Mouse (Mus musculus) hindbrain, embryonic 11.5 days (tissue): Measurements from ENCODE around the gene March8. TPM values are rescaled to one million over a fixed set of nuclear protein-coding genes. Genes with fewer than 3 reads are reported as not detected.

ENCODE experiments used
- ATAC-seq: fragments of 200-750 bp; cut with Nextera tagmentation; 2 replicates; pipeline ENCODE4 v1.8.0; 2017; ENCODE audit warnings: mild to moderate bottlenecking, moderate TSS enrichment, moderate library complexity; ENCODE audit not compliant: low FRiP score
- DNase-seq: peaks from one replicate; pipeline ENCODE4 v3.0.0-alpha.2; 2015; ENCODE audit warnings: low spot score
- H3K27ac ChIP-seq: fragments of 300-500 bp; sonication (generic); 2 replicates; pipeline ENCODE4 v1.5.1; 2014; ENCODE audit warnings: mild to moderate bottlenecking, low read depth, low read length
- H3K27me3 ChIP-seq: fragments of 300-500 bp; sonication (generic); 2 replicates; pipeline ENCODE4 v1.6.1; 2014; ENCODE audit warnings: mild to moderate bottlenecking, low read length, moderate library complexity, mixed read lengths; ENCODE audit not compliant: control insufficient read depth, insufficient read depth
- H3K36me3 ChIP-seq: fragments of 300-500 bp; sonication (generic); 2 replicates; pipeline ENCODE4 v1.6.1; 2014; ENCODE audit warnings: mild to moderate bottlenecking, low read length, moderate library complexity, mixed read lengths; ENCODE audit not compliant: control insufficient read depth, insufficient read depth
- H3K4me1 ChIP-seq: fragments of 300-500 bp; sonication (generic); replicated peaks from 2 replicates; pipeline ENCODE4 v1.6.1; 2014; ENCODE audit warnings: low read length, mixed read lengths; ENCODE audit not compliant: control insufficient read depth, insufficient read depth
- H3K4me2 ChIP-seq: fragments of 300-500 bp; sonication (generic); replicated peaks from 2 replicates; pipeline ENCODE4 v1.6.1; 2014; ENCODE audit warnings: mild to moderate bottlenecking, low read depth, low read length
- H3K4me3 ChIP-seq: fragments of 300-500 bp; sonication (generic); 2 replicates; pipeline ENCODE4 v1.5.1; 2014; ENCODE audit warnings: low read depth, low read length
- H3K9ac ChIP-seq: fragments of 300-500 bp; sonication (generic); 2 replicates; pipeline ENCODE4 v1.6.1; 2014; ENCODE audit warnings: low read depth, low read length
- H3K9me3 ChIP-seq: fragments of 300-500 bp; sonication (generic); 2 replicates; pipeline ENCODE4 v1.6.1; 2016; ENCODE audit warnings: low read length; ENCODE audit not compliant: control insufficient read depth
- WGBS: fragments of 180-500 bp; shearing (Covaris S2); extraction: QIAGEN DNeasy Blood & Tissue Kit; methylation state at CpG from one replicate; pipeline ENCODE4 v1.1.7; 2014; 5-methylcytosine and 5-hydroxymethylcytosine counted together
- polyA plus RNA-seq: library from polyadenylated mRNA; unstranded; fragments of >200 nt; fragmentation: Nextera tagmentation; extraction: Ambion mirVana; gene quantifications from 2 replicates; pipeline ENCODE4 v1.2.1, GENCODE M21; 2014

March8 gene
- polyA plus RNA-seq, 1 experiment from 2014 or later = 52.8 TPM

- no peak for DNase-seq
- Histone ChIP-seq H3K9me3 (no peaks in the 10 kb centered on the region), H3K36me3 (no peaks in the 10 kb centered on the region), H3K27me3 (no peaks in the 10 kb centered on the region), H3K4me3 (no peak overlapping the region), H3K4me2 (no peak overlapping the region), H3K27ac (no peak overlapping the region), H3K9ac (no peak overlapping the region), H3K4me1 (no peaks in the 10 kb centered on the region)
- no peak for ATAC-seq
- 93% methylated on average over 3 of the region's 3 CpGs for WGBS
Observed at GRCm38 (mm10) chr6:116361463-116361862, 23.6 kb downstream of the March8 start.

GRCm38 (mm10) chr6:116361993-116362392 is 24.2 kb downstream of the March8 start:
- no peaks in the 10 kb centered on the region for H3K27me3 ChIP-seq
- no peak overlapping the region for H3K4me2 ChIP-seq
- WGBS = 95% methylated on average over 4 of the region's 4 CpGs
- H3K9me3 ChIP-seq = no peaks in the 10 kb centered on the region
- no peaks in the 10 kb centered on the region for H3K4me1 ChIP-seq
- no peak for DNase-seq
- H3K9ac ChIP-seq = no peak overlapping the region
- no peak overlapping the region for H3K27ac ChIP-seq
- H3K4me3 ChIP-seq = no peak overlapping the region
- no peak for ATAC-seq
- H3K36me3 ChIP-seq = no peaks in the 10 kb centered on the region

GRCm38 (mm10) chr6:116367971-116368370 is 30.1 kb downstream of the March8 start:
- DNase-seq (no peak), ATAC-seq (no peak)
- H3K4me1 ChIP-seq = no peaks in the 10 kb centered on the region
- H3K4me2 ChIP-seq = no peak overlapping the region
- H3K36me3 ChIP-seq = no peaks in the 10 kb centered on the region
- H3K9me3 ChIP-seq = no peaks in the 10 kb centered on the region
- no peak overlapping the region for H3K4me3 ChIP-seq
- no peaks in the 10 kb centered on the region for H3K27me3 ChIP-seq
- H3K9ac ChIP-seq = no peak overlapping the region
- no peak overlapping the region for H3K27ac ChIP-seq
- 87% methylated on average over 11 of the region's 11 CpGs for WGBS

GRCm38 (mm10) chr6:116369811-116370210 is 32.0 kb downstream of the March8 start:
- H3K9me3 ChIP-seq = no peaks in the 10 kb centered on the region
- no peak overlapping the region for H3K4me2 ChIP-seq
- DNase-seq = no peak
- no peak for ATAC-seq
- WGBS = 95% methylated on average over 1 of the region's 1 CpGs
- H3K4me1 ChIP-seq = no peaks in the 10 kb centered on the region
- H3K36me3 ChIP-seq = no peaks in the 10 kb centered on the region
- H3K27me3 ChIP-seq = no peaks in the 10 kb centered on the region
- H3K27ac ChIP-seq = no peak overlapping the region
- no peak overlapping the region for H3K9ac ChIP-seq
- no peak overlapping the region for H3K4me3 ChIP-seq

- no peaks in the 10 kb centered on the region for H3K27me3 ChIP-seq
- H3K9ac ChIP-seq = no peak overlapping the region
- H3K36me3 ChIP-seq = no peaks in the 10 kb centered on the region
- 84% methylated on average over 6 of the region's 6 CpGs for WGBS
- DNase-seq (no peak), ATAC-seq (no peak)
- no peak overlapping the region for H3K27ac ChIP-seq
- H3K4me2 ChIP-seq = no peak overlapping the region
- no peak overlapping the region for H3K4me3 ChIP-seq
- no peaks in the 10 kb centered on the region for H3K4me1 ChIP-seq
- no peaks in the 10 kb centered on the region for H3K9me3 ChIP-seq
Observed at GRCm38 (mm10) chr6:116370216-116370976, 32.6 kb downstream of the March8 start.

- Histone ChIP-seq H3K27ac (no peak overlapping the region), H3K27me3 (no peaks in the 10 kb centered on the region), H3K4me1 (no peaks in the 10 kb centered on the region), H3K4me2 (no peak overlapping the region), H3K9ac (no peak overlapping the region), H3K9me3 (no peaks in the 10 kb centered on the region), H3K36me3 (no peaks in the 10 kb centered on the region), H3K4me3 (no peak overlapping the region)
- 95% methylated on average over 3 of the region's 3 CpGs for WGBS
- DNase-seq (no peak), ATAC-seq (no peak)
Observed at GRCm38 (mm10) chr6:116371500-116371899, 33.7 kb downstream of the March8 start.

- Histone ChIP-seq H3K4me3 (no peak overlapping the region), H3K36me3 (no peaks in the 10 kb centered on the region), H3K9me3 (no peaks in the 10 kb centered on the region), H3K4me2 (no peak overlapping the region), H3K27me3 (no peaks in the 10 kb centered on the region), H3K27ac (no peak overlapping the region), H3K9ac (no peak overlapping the region), H3K4me1 (no peaks in the 10 kb centered on the region)
- 93% methylated on average over 1 of the region's 1 CpGs for WGBS
- ATAC-seq (no peak), DNase-seq (no peak)
Observed at GRCm38 (mm10) chr6:116374136-116374535, 36.3 kb downstream of the March8 start.

GRCm38 (mm10) chr6:116374618-116375017 is 36.8 kb downstream of the March8 start:
- DNase-seq (no peak), ATAC-seq (no peak)
- H3K9me3 ChIP-seq = no peaks in the 10 kb centered on the region
- no peaks in the 10 kb centered on the region for H3K4me1 ChIP-seq
- no peak overlapping the region for H3K27ac ChIP-seq
- H3K4me3 ChIP-seq = no peak overlapping the region
- H3K36me3 ChIP-seq = no peaks in the 10 kb centered on the region
- H3K4me2 ChIP-seq = no peak overlapping the region
- H3K27me3 ChIP-seq = no peaks in the 10 kb centered on the region
- no peak overlapping the region for H3K9ac ChIP-seq

GRCm38 (mm10) chr6:116378892-116379291 is 41.1 kb downstream of the March8 start:
- Histone ChIP-seq H3K4me2 (no peak overlapping the region), H3K27ac (no peak overlapping the region), H3K9ac (no peak overlapping the region), H3K9me3 (no peaks in the 10 kb centered on the region), H3K4me1 (no peaks in the 10 kb centered on the region), H3K27me3 (no peaks in the 10 kb centered on the region), H3K36me3 (no peaks in the 10 kb centered on the region), H3K4me3 (no peak overlapping the region)
- no peak for DNase-seq
- ATAC-seq = no peak
- 93% methylated on average over 7 of the region's 7 CpGs for WGBS
